Mouse (Mus musculus): Measurements from ENCODE around the gene Cog2.

Cog2 gene

GRCm38 (mm10) chr8:124557476-124557875 lies 36.9 kb downstream of the Cog2 start:
- TF ChIP-seq POU5F1 (IDR thresholded peaks at IDR 0.05; ENCODE audit: borderline replicate concordance, low read length) (no peak), NANOG (IDR thresholded peaks at IDR 0.05; ENCODE audit: borderline replicate concordance, low read length) (no peak), CTCF (conservative IDR thresholded peaks at IDR 0.05; ENCODE audit: low read length) (no peak)
- H3K27me3 ChIP-seq (ENCODE audit: insufficient read depth, low read length), result peaks cover 1% of the 10 kb centered on the region
- H3K9me3 ChIP-seq (ENCODE audit: low read length), result no peaks in the 10 kb centered on the region
- H3K4me1 ChIP-seq (replicated peaks; ENCODE audit: low read depth, low read length), result peaks cover 10% of the 10 kb centered on the region
- H3K36me3 ChIP-seq (ENCODE audit: insufficient read depth, low read length), result peaks cover 6% of the 10 kb centered on the region
- no peak overlapping the region for H3K4me3 ChIP-seq (replicated peaks; ENCODE audit: low read length)

GRCm38 (mm10) chr8:124567126-124567525 lies 46.6 kb downstream of the Cog2 start:
- Histone ChIP-seq H3K27me3 (ENCODE audit: insufficient read depth, low read length) (peaks cover 26% of the 10 kb centered on the region), H3K9me3 (ENCODE audit: low read length) (no peaks in the 10 kb centered on the region), H3K36me3 (ENCODE audit: insufficient read depth, low read length) (no peaks in the 10 kb centered on the region), H3K4me1 (replicated peaks; ENCODE audit: low read depth, low read length) (no peaks in the 10 kb centered on the region), H3K4me3 (replicated peaks; ENCODE audit: low read length) (no peak overlapping the region)
- TF ChIP-seq NANOG (IDR thresholded peaks at IDR 0.05; ENCODE audit: borderline replicate concordance, low read length) (no peak), POU5F1 (IDR thresholded peaks at IDR 0.05; ENCODE audit: borderline replicate concordance, low read length) (no peak), CTCF (conservative IDR thresholded peaks at IDR 0.05; ENCODE audit: low read length) (no peak)

DNA sequence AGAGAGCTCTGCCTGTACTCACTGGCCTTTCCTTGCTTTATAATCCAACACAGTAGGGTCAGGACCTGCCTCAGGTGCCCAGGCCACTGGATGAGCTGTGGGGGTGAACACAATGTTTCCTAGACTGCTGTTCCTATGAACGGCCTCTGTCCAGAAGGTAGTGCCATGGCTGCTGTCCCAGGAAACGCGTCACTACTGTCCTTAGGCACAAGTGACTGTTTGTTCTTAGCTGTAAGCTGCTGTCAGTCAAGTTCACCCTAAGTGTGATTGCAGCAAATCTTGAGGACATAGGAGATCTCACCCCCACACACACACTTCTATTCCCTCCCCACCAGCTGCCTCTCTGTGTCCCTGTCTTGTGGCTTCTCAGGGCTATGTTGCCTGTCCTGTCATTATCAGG lies 47.0 kb downstream of the Cog2 start:
- Histone ChIP-seq H3K9me3 (ENCODE audit: low read length) (no peaks in the 10 kb centered on the region), H3K36me3 (ENCODE audit: insufficient read depth, low read length) (no peaks in the 10 kb centered on the region), H3K4me3 (replicated peaks; ENCODE audit: low read length) (no peak overlapping the region), H3K4me1 (replicated peaks; ENCODE audit: low read depth, low read length) (no peaks in the 10 kb centered on the region), H3K27me3 (ENCODE audit: insufficient read depth, low read length) (peaks cover 23% of the 10 kb centered on the region)
- TF ChIP-seq CTCF (conservative IDR thresholded peaks at IDR 0.05; ENCODE audit: low read length) (no peak), NANOG (IDR thresholded peaks at IDR 0.05; ENCODE audit: borderline replicate concordance, low read length) (no peak), POU5F1 (IDR thresholded peaks at IDR 0.05; ENCODE audit: borderline replicate concordance, low read length) (no peak)

DNA sequence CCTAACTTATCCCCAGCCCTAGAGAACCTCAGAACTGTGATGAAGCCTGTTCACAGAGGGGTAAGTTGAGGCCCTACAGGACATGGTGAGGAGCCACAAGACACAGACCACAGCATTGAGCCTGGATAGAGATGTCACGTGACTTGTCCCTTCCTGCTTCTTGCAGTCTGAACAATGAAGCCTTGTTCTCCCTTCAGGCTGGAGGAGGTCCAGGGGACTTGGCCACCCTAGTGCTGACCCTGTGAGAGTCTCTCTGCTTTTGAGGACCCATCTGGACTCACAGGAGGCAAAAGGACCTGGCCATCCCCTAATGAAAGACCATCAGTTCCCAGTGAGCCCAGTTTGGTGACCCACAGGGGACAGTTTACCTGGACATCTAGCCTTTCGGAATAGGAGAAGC lies 48.5 kb downstream of the Cog2 start:
- H3K27me3 ChIP-seq (ENCODE audit: insufficient read depth, low read length), result 0 out of 2 replicates have a peak, but pooled peaks cover 9% of the 10 kb centered on the region
- H3K9me3 ChIP-seq (ENCODE audit: low read length), result no peaks in the 10 kb centered on the region
- no peaks in the 10 kb centered on the region for H3K36me3 ChIP-seq (ENCODE audit: insufficient read depth, low read length)
- no peak overlapping the region for H3K4me3 ChIP-seq (replicated peaks; ENCODE audit: low read length)
- TF ChIP-seq CTCF (conservative IDR thresholded peaks at IDR 0.05; ENCODE audit: low read length), result no peak
- H3K4me1 ChIP-seq (replicated peaks; ENCODE audit: low read depth, low read length), result peaks cover 5% of the 10 kb centered on the region

DNA sequence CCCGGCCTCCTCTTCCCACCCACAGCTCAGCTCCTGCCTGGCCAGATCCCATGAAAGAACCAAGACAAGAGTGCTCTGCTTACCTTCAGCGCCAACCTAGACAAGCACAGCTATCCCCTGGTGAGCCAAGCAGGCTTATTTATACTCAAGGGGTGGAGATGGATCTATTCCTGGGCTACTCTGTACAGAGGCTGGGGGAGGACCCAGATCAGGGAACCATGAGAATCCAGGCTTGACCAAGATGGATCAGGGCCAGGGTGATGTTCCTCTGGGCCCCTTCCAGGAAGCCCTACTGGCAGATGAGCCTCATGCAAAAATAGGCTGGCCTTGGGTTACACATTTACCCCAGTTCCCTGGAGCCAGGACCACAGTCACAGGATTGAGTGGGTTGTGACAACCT lies 49.0 kb downstream of the Cog2 start, which contains the start of gene Agt:
Gene Agt (minus strand): TSS at position 114 of the 400 bp plus-strand sequence.
- TF ChIP-seq NANOG (IDR thresholded peaks at IDR 0.05; ENCODE audit: borderline replicate concordance, low read length), result no peak
- TF ChIP-seq POU5F1 (IDR thresholded peaks at IDR 0.05; ENCODE audit: borderline replicate concordance, low read length), result no peak
- TF ChIP-seq CTCF (conservative IDR thresholded peaks at IDR 0.05; ENCODE audit: low read length), result no peak
- Histone ChIP-seq H3K4me3 (replicated peaks; ENCODE audit: low read length) (no peak within 1 kb of the TSS), H3K36me3 (ENCODE audit: insufficient read depth, low read length) (no peaks in the 10 kb centered on the region), H3K4me1 (replicated peaks; ENCODE audit: low read depth, low read length) (peaks cover 5% of the 10 kb centered on the region), H3K27me3 (ENCODE audit: insufficient read depth, low read length) (0 out of 2 replicates have a peak, but pooled peaks cover 9% of the 10 kb centered on the region), H3K9me3 (ENCODE audit: low read length) (no peaks in the 10 kb centered on the region)

DNA sequence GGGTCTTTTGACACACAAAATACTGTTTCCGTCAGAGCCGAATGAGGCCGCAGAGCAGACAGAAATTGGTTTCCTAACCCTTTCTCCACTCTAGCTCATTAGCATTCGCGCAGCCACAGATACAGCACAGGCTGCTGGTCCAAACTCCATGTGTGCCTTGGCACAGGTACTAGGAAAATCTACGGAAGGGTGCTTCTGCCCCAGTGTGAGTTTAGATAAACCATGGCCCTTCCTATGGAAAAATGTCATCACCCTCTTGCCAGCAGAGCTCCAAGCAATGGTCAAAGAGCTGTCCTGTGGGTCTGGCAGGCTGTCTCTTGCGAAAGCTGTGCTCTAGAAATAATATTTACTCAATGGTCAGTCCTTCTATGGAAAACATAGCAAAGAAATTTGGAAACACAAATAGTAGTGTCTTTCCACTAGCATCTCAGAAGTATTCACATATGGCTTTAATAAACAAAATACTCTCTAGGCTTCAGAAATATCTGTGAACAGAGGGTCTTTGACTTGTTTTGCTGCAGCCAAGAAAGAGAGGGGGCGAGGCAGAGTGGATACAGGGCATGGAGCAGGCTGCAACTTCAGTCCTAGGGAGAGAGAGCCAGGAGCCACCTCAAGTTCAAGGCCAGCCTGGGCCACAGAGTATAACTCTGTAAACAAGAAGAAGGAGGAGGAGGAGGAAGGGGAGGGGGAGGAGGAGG lies 51.3 kb downstream of the Cog2 start:
- Histone ChIP-seq H3K36me3 (ENCODE audit: insufficient read depth, low read length) (no peaks in the 10 kb centered on the region), H3K4me1 (replicated peaks; ENCODE audit: low read depth, low read length) (peaks cover 5% of the 10 kb centered on the region), H3K27me3 (ENCODE audit: insufficient read depth, low read length) (0 out of 2 replicates have a peak, but pooled peaks cover 9% of the 10 kb centered on the region), H3K9me3 (ENCODE audit: low read length) (peaks cover 3% of the 10 kb centered on the region; the same call in 1 of the 2 replicates), H3K4me3 (replicated peaks; ENCODE audit: low read length) (no peak overlapping the region)
- no peak for TF ChIP-seq NANOG (IDR thresholded peaks at IDR 0.05; ENCODE audit: borderline replicate concordance, low read length)
- no peak for TF ChIP-seq POU5F1 (IDR thresholded peaks at IDR 0.05; ENCODE audit: borderline replicate concordance, low read length)
- no peak for TF ChIP-seq CTCF (conservative IDR thresholded peaks at IDR 0.05; ENCODE audit: low read length)

- TF ChIP-seq POU5F1 (IDR thresholded peaks at IDR 0.05; ENCODE audit: borderline replicate concordance, low read length) (no peak), NANOG (IDR thresholded peaks at IDR 0.05; ENCODE audit: borderline replicate concordance, low read length) (no peak), CTCF (conservative IDR thresholded peaks at IDR 0.05; ENCODE audit: low read length) (no peak)
- peaks cover 8% of the 10 kb centered on the region for H3K9me3 ChIP-seq (ENCODE audit: low read length)
- 0 out of 2 replicates have a peak, but pooled peaks cover 9% of the 10 kb centered on the region for H3K27me3 ChIP-seq (ENCODE audit: insufficient read depth, low read length)
- peaks cover 5% of the 10 kb centered on the region for H3K4me1 ChIP-seq (replicated peaks; ENCODE audit: low read depth, low read length)
- no peak overlapping the region for H3K4me3 ChIP-seq (replicated peaks; ENCODE audit: low read length)
- no peaks in the 10 kb centered on the region for H3K36me3 ChIP-seq (ENCODE audit: insufficient read depth, low read length)
These were observed 51.8 kb downstream of the Cog2 start for GRCm38 (mm10) chr8:124572430-124572775.

GRCm38 (mm10) chr8:124573552-124574340 lies 53.2 kb downstream of the Cog2 start:
- H3K27me3 ChIP-seq (ENCODE audit: insufficient read depth, low read length), result 0 out of 2 replicates have a peak, but pooled peaks cover 9% of the 10 kb centered on the region
- H3K36me3 ChIP-seq (ENCODE audit: insufficient read depth, low read length), result no peaks in the 10 kb centered on the region
- peaks cover 17% of the 10 kb centered on the region for H3K9me3 ChIP-seq (ENCODE audit: low read length)
- H3K4me1 ChIP-seq (replicated peaks; ENCODE audit: low read depth, low read length), result peaks cover 5% of the 10 kb centered on the region
- TF ChIP-seq CTCF (conservative IDR thresholded peaks at IDR 0.05; ENCODE audit: low read length) (peak; percentile 73), NANOG (IDR thresholded peaks at IDR 0.05; ENCODE audit: borderline replicate concordance, low read length) (no peak)
- H3K4me3 ChIP-seq (replicated peaks; ENCODE audit: low read length), result no peak overlapping the region

All from E14TG2a.4 (cell line).